Mouse (Mus musculus): Measurements from ENCODE around the gene Grin2b.

DNA sequence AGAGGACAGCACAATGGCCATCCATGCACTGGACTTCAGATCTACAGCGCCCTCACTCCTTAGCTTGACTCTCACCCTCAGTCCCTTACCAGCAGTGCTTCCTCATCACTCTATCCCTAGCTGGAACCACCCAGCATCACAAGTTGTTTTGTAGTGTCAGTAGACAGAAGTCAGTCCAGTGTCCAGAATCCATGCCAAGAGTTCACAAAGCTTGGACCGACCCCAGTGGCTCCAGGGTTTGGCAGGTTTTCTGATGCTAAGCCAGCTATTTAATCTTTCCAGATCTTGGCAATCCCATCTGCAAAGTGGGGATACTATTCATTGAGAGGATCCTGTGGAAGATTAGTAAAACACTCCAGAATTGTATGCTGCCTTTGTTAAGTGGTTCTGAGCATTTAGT is 355.9 kb downstream of the Grin2b start:
- TF ChIP-seq CTCF (IDR thresholded peaks at IDR 0.05; ENCODE audit: low read depth) (no peak), EP300 (optimal IDR thresholded peaks at IDR 0.05) (no peak)

Measured in stomach, postnatal 0 days (tissue).